Mouse (Mus musculus) MEL (cell line): ENCODE results near the gene Slc2a13. TPM values are rescaled to one million over a fixed set of nuclear protein-coding genes. Genes with fewer than 3 reads are reported as not detected.

Experiments used
- DNase-seq: peaks from one replicate; pipeline ENCODE4 v3.0.0; 2011; ENCODE audit warnings: low read depth, low spot score
- H3K27ac ChIP-seq: 2 replicates; pipeline ENCODE4 v1.5.1; 2012; ENCODE audit warnings: low read depth, mild to moderate bottlenecking, control low read depth, low read length, moderate library complexity; ENCODE audit not compliant: control insufficient read depth
- H3K27me3 ChIP-seq, 2 experiments: fragments of 150-350 bp in 1 of 2; sonication (generic) in 1 of 2; 2 replicates each; pipeline ENCODE4 v1.6.1; 2012; ENCODE audit warnings: low read length in 2 of 2, mild to moderate bottlenecking in 2 of 2, improper control_type of control experiment in 1 of 2, moderate library complexity in 1 of 2; ENCODE audit not compliant: insufficient read depth in 2 of 2, control insufficient read depth in 1 of 2
- H3K36me3 ChIP-seq, 2 experiments: 2 replicates each; pipeline ENCODE4 v1.6.1; 2012 to 2014; ENCODE audit warnings: low read length in 2 of 2, improper control_type of control experiment in 1 of 2, inconsistent platforms in 1 of 2, mild to moderate bottlenecking in 1 of 2; ENCODE audit not compliant: insufficient read depth in 2 of 2, control insufficient read depth in 1 of 2
- H3K4me1 ChIP-seq, 2 experiments: fragments of 150-350 bp in 1 of 2; sonication (generic) in 1 of 2; 2 replicates each; pipeline ENCODE4 v1.6.1; 2012; ENCODE audit warnings: low read length in 2 of 2, improper control_type of control experiment in 1 of 2, mild to moderate bottlenecking in 1 of 2; ENCODE audit not compliant: insufficient read depth in 2 of 2, control insufficient read depth in 1 of 2
- H3K4me3 ChIP-seq, 2 experiments: fragments of 150-350 bp in 1 of 2; sonication (generic) in 1 of 2; 2 replicates each; pipeline ENCODE4 v1.5.1; 2012; ENCODE audit warnings: low read depth in 2 of 2, low read length in 2 of 2, mild to moderate bottlenecking in 2 of 2, moderate library complexity in 2 of 2, control low read depth in 1 of 2, improper control_type of control experiment in 1 of 2; ENCODE audit not compliant: control insufficient read depth in 1 of 2, insufficient read depth in 1 of 2
- H3K79me2 ChIP-seq: 2 replicates; pipeline ENCODE4 v1.6.1; 2012; ENCODE audit warnings: mild to moderate bottlenecking, low read length, moderate library complexity; ENCODE audit not compliant: control insufficient read depth, poor library complexity, insufficient read depth
- H3K9ac ChIP-seq: 2 replicates; pipeline ENCODE4 v1.6.1; 2012; ENCODE audit warnings: low read depth, mild to moderate bottlenecking, control low read depth, low read length, moderate library complexity; ENCODE audit not compliant: control insufficient read depth, poor library complexity, severe bottlenecking
- H3K9me3 ChIP-seq: fragments of 150-350 bp; sonication (generic); replicated peaks from 2 replicates; pipeline ENCODE4 v1.6.1; 2012; ENCODE audit warnings: mild to moderate bottlenecking, low read length, improper control_type of control experiment, moderate library complexity; ENCODE audit not compliant: insufficient read depth
- ELF1 ChIP-seq: IDR thresholded peaks from 2 replicates; pipeline ENCODE4 v1.6.1; 2014; ENCODE audit warnings: low read depth, mild to moderate bottlenecking, inconsistent platforms, low read length, improper control_type of control experiment, moderate library complexity
- EP300 ChIP-seq, 2 experiments: IDR thresholded peaks; 2 replicates each; pipeline ENCODE4 v1.6.1; 2011; ENCODE audit warnings: improper control_type of control experiment in 2 of 2, low read length in 2 of 2, low read depth in 1 of 2, mild to moderate bottlenecking in 1 of 2
- HCFC1 ChIP-seq: IDR thresholded peaks from 2 replicates; pipeline ENCODE4 v1.6.1; 2012; ENCODE audit warnings: low read depth, mild to moderate bottlenecking, inconsistent platforms, low read length, improper control_type of control experiment, moderate library complexity
- JUND ChIP-seq: IDR thresholded peaks from 2 replicates; pipeline ENCODE4 v1.6.1; 2011; ENCODE audit warnings: low read depth, mild to moderate bottlenecking, improper control_type of control experiment, low read length
- NELFE ChIP-seq: IDR thresholded peaks from 2 replicates; pipeline ENCODE4 v1.6.1; 2011; ENCODE audit warnings: low read depth, low read length, improper control_type of control experiment
- NRF1 ChIP-seq: IDR thresholded peaks from 2 replicates; pipeline ENCODE4 v1.6.1; 2014; ENCODE audit warnings: low read depth, mild to moderate bottlenecking, inconsistent platforms, low read length, improper control_type of control experiment, moderate library complexity; ENCODE audit not compliant: poor library complexity, insufficient read depth, severe bottlenecking
- POLR2AphosphoS2 ChIP-seq: IDR thresholded peaks from 2 replicates; pipeline ENCODE4 v1.6.1; 2011; ENCODE audit warnings: low read length, improper control_type of control experiment
- POLR2AphosphoS5 ChIP-seq: IDR thresholded peaks from 2 replicates; pipeline ENCODE4 v1.6.1; 2012; ENCODE audit warnings: low read depth, borderline replicate concordance, mild to moderate bottlenecking, inconsistent platforms, low read length, moderate library complexity, mixed read lengths
- RAD21 ChIP-seq: IDR thresholded peaks from 2 replicates; pipeline ENCODE4 v1.6.1; 2011; ENCODE audit warnings: mild to moderate bottlenecking, low read depth, low read length, improper control_type of control experiment
- RCOR1 ChIP-seq: IDR thresholded peaks from 2 replicates; pipeline ENCODE4 v1.6.1; 2012; ENCODE audit warnings: low read depth, mild to moderate bottlenecking, inconsistent platforms, low read length, improper control_type of control experiment
- SIN3A ChIP-seq: IDR thresholded peaks from 2 replicates; pipeline ENCODE4 v1.6.1; 2012; ENCODE audit warnings: low read length, improper control_type of control experiment, inconsistent platforms
- SMC3 ChIP-seq: IDR thresholded peaks from 2 replicates; pipeline ENCODE4 v1.6.1; 2011; ENCODE audit warnings: low read depth, low read length, improper control_type of control experiment
- TAL1 ChIP-seq: IDR thresholded peaks from 2 replicates; pipeline ENCODE4 v1.6.1; 2012; ENCODE audit warnings: mild to moderate bottlenecking, inconsistent platforms, low read length, moderate library complexity, mixed read lengths
- TBP ChIP-seq: IDR thresholded peaks from 2 replicates; pipeline ENCODE4 v1.8.0; 2011; ENCODE audit warnings: low read depth, low read length, improper control_type of control experiment
- TCF12 ChIP-seq: IDR thresholded peaks from 2 replicates; pipeline ENCODE4 v1.6.1; 2014; ENCODE audit warnings: low read depth, mild to moderate bottlenecking, inconsistent platforms, low read length, improper control_type of control experiment, moderate library complexity
- USF2 ChIP-seq, 2 experiments: IDR thresholded peaks; 2 replicates each; pipeline ENCODE4 v1.6.1; 2011 to 2012; ENCODE audit warnings: improper control_type of control experiment in 2 of 2, low read length in 2 of 2, borderline replicate concordance in 1 of 2, inconsistent platforms in 1 of 2, low read depth in 1 of 2, mild to moderate bottlenecking in 1 of 2; ENCODE audit not compliant: insufficient read depth in 1 of 2
- ZC3H11A ChIP-seq: IDR thresholded peaks from 2 replicates; pipeline ENCODE4 v1.6.1; 2012; ENCODE audit warnings: low read depth, mild to moderate bottlenecking, inconsistent platforms, low read length, improper control_type of control experiment
- ZNF384 ChIP-seq: IDR thresholded peaks from 2 replicates; pipeline ENCODE4 v1.6.1; 2012; ENCODE audit warnings: low read depth, mild to moderate bottlenecking, inconsistent platforms, low read length, improper control_type of control experiment
- polyA plus RNA-seq, 2 experiments: library from polyadenylated mRNA; stranded (reverse) in 1 of 2; unstranded in 1 of 2; fragments of >175 nt in 1 of 2; fragments of >200 nt in 1 of 2; gene quantifications; 2 replicates each; pipeline versions ENCODE4 v1.2.1 to v1.2.4; 2012; ENCODE audit warnings: low replicate concordance in 2 of 2, low read depth in 1 of 2; ENCODE audit not compliant: insufficient read length in 2 of 2, insufficient read depth in 1 of 2, missing spikeins in 1 of 2
- total RNA-seq: library from RNA; depleted of rRNA; stranded (reverse); fragments of 300-350 nt; gene quantifications from 2 replicates; pipeline ENCODE4 v1.2.3, GENCODE M21; 2012

Gene Slc2a13
- total and polyA plus RNA-seq, 3 experiments: not detected

GRCm38 (mm10) chr15:91406979-91407378, 166.1 kb downstream of the Slc2a13 start:
- Histone ChIP-seq H3K9ac (no peak overlapping the region), H3K36me3 (no peaks in the 10 kb centered on the region), H3K27ac (no peak overlapping the region), H3K9me3 (no peaks in the 10 kb centered on the region), H3K79me2 (no peaks in the 10 kb centered on the region), H3K4me3 (no peak overlapping the region), H3K4me1 (no peaks in the 10 kb centered on the region), H3K27me3 (no peaks in the 10 kb centered on the region)
- DNase-seq: no peak
- no peak for TF ChIP-seq TBP

DNA sequence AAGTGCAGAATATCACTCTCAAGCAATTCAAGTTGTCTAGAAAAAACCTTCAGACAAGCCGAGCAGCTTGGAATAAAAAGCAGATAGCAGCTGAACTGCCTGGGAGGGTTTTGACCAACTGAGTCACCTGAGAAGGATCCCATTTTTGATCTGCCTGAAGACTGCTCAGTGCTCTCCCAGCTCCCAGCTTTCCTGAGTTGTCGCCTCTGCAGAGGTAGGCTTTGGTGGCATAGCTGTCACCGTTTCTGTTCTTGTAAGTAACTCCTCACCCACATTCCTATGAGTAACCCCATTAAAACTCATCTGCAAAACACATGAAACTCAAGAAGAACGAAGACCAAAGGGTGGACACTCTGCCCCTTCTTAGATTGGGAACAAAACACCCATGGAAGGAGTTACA, 177.9 kb downstream of the Slc2a13 start:
- no peaks in the 10 kb centered on the region for H3K79me2 ChIP-seq
- no peaks in the 10 kb centered on the region for H3K27me3 ChIP-seq
- no peak for DNase-seq
- no peak overlapping the region for H3K9ac ChIP-seq
- no peaks in the 10 kb centered on the region for H3K9me3 ChIP-seq
- no peak overlapping the region for H3K27ac ChIP-seq
- no peak for TF ChIP-seq ZC3H11A
- TF ChIP-seq ZNF384: no peak
- TF ChIP-seq ELF1: no peak
- no peak for TF ChIP-seq SIN3A
- no peak for TF ChIP-seq TBP
- no peak for TF ChIP-seq RAD21
- no peak for TF ChIP-seq USF2 (IDR thresholded peaks at IDR 0.05; ENCODE audit: borderline replicate concordance in 1 of 2, insufficient read depth in 1 of 2, low read depth in 1 of 2, low read length in 2 of 2)
- TF ChIP-seq JUND: no peak
- TF ChIP-seq RCOR1: no peak
- no peak for TF ChIP-seq POLR2AphosphoS2
- no peak for TF ChIP-seq SMC3
- no peak for TF ChIP-seq POLR2AphosphoS5
- TF ChIP-seq HCFC1: no peak
- TF ChIP-seq NELFE: no peak
- TF ChIP-seq EP300 (IDR thresholded peaks at IDR 0.05; ENCODE audit: low read depth in 1 of 2, low read length in 2 of 2): no peak
- no peak for TF ChIP-seq TAL1
- TF ChIP-seq NRF1: no peak
- no peak for TF ChIP-seq TCF12
- H3K36me3 ChIP-seq: no peaks in the 10 kb centered on the region
- no peaks in the 10 kb centered on the region for H3K4me1 ChIP-seq
- H3K4me3 ChIP-seq: no peak overlapping the region
